Mouse (Mus musculus): ENCODE results near the gene Agt.

DNA sequence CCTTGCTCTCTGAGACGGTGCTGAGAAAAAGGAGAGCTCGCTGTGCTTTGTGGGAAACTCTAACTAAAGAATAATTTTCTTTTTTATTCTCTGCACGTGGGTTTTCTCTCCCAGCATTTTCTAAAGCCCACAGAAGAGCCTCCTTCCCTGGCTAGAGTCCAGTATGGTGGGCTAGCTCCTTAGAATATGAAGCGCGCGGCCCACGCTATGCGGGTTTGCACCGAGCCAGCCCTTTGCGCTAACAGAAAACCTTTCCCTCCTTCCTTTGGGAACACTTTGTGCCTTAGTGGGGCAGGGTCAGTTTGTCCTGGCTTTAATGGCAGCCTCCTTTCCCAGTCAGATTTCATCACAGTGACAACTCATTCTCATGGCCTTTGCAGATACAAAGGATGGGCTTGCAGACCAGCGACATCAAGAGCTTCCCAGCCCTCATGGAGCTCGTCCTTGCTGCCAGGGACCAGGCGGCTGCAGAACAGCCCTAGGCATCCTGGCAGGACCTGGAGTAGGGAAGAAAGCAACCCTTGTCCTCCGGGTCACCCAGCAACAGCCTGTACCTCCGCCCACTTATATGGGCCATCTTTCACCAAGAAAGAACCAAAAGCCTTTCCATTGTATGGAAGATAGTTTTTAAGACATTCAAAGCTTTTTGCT, 18.4 kb downstream of the Agt start:
- TF ChIP-seq GATA1 (IDR thresholded peaks at IDR 0.05; ENCODE audit: borderline replicate concordance, low read length) = no peak
- no peak for TF ChIP-seq FLI1 (IDR thresholded peaks at IDR 0.05; ENCODE audit: low read length)
